Mouse (Mus musculus) heart, adult 8-10 months (tissue): ENCODE data around the gene Asic2. TPM values are rescaled to one million over a fixed set of nuclear protein-coding genes. Genes with fewer than 3 reads are reported as not detected.

Experiments
- DNase-seq: peaks from one replicate; pipeline ENCODE4 v3.0.0; 2022; ENCODE audit warnings: low spot score
- total RNA-seq, 4 experiments: library from RNA; stranded (reverse); gene quantifications; 2 replicates each; pipeline ENCODE4 v1.2.4; 2022

Gene Asic2
- total RNA-seq: under 1 TPM in 1 of 4 experiments, not detected in 3; 0.08 TPM

GRCm38 (mm10) chr11:81968401-81968881 lies at the start of gene Asic2:
Gene Asic2, minus strand, starts transcription at chr11:81968457.
- no peak for DNase-seq

DNA sequence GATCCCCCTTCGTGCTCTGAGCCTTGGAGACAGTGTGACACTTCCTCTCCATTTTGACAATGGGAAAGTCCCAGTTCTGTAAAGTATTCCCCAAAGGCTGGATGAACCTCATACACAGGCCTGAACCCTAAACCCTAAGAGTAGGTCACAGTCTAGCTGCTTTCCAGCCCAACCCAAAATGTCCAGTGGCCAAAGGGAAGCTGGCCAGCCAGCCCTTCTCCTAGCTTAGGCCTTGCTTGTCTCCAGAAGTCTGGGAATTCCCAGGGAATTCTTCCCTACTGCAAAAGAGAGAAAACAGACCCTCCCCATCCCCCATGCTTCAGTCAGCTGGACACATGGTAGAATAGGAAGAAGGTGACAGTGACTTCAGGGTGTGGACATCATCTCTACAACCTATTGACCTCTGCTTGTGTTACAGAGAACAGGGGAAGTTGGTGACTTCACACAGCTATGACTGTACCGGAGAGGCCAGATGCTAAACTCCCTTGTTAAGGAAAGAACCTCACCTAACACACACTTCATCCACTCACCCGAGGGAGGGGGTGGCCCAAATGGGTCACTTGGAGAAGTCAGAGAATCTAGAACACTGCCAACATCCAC lies 48.0 kb upstream of the Asic2 start:
- no peak for DNase-seq

DNA sequence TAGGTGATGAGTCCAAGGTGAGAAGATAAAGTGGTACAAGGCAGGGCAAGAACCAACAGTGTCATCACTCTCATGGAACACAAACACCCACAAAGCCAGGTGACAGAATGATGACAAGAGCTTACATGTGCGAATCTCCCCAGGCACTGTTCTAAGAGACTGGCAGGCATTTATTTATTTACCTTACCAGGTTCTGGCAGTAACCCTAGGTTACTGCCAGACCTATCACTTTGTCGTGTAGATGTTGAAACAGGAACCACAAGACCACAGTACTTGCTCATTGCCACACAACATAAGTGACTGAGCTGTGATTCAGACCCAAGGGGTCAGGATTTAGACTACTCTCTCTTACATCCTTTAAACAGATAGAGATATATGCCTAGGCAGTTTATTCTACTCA lies 46.8 kb upstream of the Asic2 start:
- no peak for DNase-seq

DNA sequence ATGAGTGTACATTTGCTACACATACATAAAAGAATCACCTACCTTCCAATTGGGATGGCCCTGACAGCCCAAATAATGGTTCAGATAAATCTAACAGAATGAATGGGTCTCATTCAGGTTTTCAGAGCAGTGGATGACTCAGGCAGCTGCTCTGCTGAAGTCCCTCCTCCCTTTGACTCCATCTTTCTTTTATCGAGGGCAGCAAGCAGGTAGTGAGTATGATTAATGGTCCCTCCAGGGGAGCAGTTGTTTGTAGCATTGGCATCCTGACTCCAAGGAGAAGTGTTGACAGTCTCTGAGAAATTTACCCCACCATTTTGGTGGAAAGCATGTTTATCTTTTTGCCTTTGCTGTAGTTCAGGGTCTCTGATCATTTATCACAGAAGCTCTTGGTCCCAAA lies 45.5 kb upstream of the Asic2 start:
- no peak for DNase-seq

- DNase-seq: peak; percentile 69
Observed at GRCm38 (mm10) chr11:82011411-82012193, 43.3 kb upstream of the Asic2 start.

GRCm38 (mm10) chr11:82010115-82010514 lies 41.9 kb upstream of the Asic2 start:
- no peak for DNase-seq

GRCm38 (mm10) chr11:82006796-82007423 lies 38.7 kb upstream of the Asic2 start:
- peak; percentile 87 for DNase-seq

- DNase-seq: peak; percentile 32
Observed at GRCm38 (mm10) chr11:82004810-82005209, 36.6 kb upstream of the Asic2 start.

GRCm38 (mm10) chr11:82000581-82000980 lies 32.3 kb upstream of the Asic2 start:
- DNase-seq: no peak

- DNase-seq: no peak
Observed at GRCm38 (mm10) chr11:81999469-81999868, 31.2 kb upstream of the Asic2 start.

DNA sequence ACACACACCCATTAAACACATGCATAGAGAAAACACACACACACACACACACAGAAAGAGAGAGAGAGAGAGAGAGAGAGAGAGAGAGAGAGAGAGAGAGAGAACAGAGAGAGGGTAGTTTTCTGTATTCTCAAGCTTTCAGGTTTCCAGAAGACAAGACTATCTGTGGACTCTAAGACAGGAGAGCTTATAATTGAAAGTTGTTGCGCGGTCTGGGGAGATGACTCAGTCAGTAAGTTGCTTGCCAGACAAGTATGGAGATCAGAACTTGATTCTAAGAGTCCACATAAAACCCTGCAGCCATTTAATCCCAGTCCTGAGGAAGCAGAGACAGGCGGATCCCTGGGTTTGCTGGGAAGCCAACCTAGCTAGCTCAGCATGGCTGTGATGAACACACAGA lies 30.4 kb upstream of the Asic2 start:
- no peak for DNase-seq

DNA sequence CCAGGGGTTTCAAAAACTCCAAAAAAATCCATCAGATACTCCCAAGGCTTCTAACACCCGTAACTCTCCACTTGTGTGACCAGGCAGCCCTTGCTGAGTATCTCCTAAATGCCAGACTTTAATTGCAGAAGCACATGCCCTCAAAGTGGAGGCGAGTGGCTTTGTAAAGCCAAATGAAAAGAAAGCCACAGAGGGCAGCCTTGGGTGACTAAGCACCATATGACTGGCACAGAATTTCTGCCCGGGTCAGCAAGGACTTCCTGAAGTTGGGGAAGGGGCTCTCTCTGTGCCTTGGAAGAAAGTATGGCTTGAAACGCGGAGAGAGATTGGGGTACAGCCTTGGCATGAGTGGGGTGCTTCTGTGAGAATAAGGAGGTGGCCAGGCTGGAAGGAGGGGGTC lies 28.8 kb upstream of the Asic2 start:
- no peak for DNase-seq

- peak; percentile 79 for DNase-seq
Observed at GRCm38 (mm10) chr11:81996172-81996841, 28.1 kb upstream of the Asic2 start.

GRCm38 (mm10) chr11:81983146-81983545 lies 14.9 kb upstream of the Asic2 start:
- peak; percentile 57 for DNase-seq

DNA sequence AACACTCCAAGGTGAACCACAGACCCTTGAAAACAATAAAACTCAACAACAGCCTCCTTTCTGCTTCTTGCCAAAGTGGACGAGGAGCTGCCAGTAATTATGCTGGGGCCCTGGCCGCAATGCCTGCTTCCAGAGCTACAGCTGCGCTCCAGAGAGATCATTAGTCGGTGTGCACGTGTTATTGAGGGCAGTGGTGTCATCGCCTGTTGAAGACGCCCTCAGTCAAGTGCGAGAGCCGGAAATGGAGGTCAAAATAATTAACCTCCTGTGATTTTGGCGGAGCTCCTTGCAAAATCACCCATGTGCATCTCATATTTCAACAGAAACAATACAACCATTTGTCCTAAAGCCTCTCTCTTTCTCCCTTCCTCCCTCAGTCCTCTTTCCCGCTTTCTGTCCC lies 13.9 kb upstream of the Asic2 start:
- no peak for DNase-seq

GRCm38 (mm10) chr11:81974577-81974976 lies 6.3 kb upstream of the Asic2 start:
- no peak for DNase-seq

DNA sequence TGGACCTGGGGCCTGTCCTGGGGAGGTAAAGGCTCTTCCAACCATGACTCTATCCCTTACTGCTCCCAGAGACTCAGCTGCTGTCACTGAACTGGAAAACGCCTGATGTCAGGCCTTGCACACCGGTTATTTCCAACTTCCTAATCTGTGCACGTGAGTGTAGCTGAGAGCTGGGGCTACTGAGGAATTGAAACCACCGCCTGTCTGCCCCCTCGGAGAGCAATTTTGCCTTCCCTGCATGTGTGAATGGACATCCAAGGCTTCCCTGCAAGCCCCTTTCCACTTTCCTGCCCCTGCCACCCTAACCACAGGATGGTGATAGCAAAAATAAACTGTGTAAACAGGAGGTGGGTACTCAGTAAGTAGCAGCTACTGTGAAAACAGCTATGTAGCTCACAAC lies 5.4 kb upstream of the Asic2 start:
- peak; percentile 16 for DNase-seq

DNA sequence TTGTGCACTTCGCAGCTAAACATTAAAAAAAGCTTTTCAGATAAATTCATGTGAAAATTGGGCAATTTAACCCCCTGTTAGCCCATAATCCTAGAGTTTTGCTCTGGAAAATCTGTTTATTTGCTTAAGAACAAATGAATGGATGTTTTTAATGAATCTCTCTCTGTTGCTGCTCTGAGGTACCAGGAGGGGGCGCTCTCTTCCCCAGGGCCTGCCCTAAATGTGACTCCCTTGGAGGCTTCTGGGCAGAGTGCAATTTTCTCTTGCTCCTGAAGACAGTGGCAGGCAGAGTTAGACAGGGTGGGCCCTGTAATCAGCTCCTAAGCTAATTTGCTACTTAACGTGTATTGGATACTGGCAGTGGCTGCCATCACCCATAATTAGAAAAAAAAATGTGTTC lies 3.8 kb upstream of the Asic2 start:
- DNase-seq: no peak

DNA sequence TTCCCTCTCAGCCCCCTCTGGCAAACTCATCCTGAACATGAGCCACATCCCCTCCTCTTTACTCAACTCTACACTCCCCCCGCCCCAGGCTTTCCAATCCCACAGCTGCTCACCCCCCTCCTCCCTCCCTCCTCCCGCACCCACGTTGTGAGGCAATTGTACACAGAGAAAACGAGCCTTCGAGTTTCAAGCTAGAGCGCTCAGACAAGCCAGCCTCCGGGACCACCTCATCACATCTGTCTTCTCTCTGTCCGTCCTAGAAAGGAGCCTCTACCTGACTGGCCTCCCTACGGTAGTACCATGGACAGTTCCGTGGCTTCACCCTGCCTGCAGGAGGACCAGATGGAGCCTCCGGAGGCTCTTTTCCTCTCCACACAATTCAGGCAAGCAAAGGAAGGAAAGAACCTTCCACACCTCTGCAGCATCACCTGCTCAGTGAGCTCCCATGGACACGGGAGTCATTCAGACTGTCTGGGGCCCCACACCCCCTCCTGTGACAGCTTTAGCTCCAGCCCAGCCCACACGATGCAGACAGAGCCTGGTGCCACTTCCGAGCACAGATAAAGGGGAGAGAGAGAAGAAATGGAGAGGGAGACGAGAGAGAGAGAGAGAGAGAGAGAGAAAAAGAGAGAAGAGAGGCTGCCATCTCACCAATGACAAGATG lies 1.5 kb downstream of the Asic2 start:
- DNase-seq: no peak

DNA sequence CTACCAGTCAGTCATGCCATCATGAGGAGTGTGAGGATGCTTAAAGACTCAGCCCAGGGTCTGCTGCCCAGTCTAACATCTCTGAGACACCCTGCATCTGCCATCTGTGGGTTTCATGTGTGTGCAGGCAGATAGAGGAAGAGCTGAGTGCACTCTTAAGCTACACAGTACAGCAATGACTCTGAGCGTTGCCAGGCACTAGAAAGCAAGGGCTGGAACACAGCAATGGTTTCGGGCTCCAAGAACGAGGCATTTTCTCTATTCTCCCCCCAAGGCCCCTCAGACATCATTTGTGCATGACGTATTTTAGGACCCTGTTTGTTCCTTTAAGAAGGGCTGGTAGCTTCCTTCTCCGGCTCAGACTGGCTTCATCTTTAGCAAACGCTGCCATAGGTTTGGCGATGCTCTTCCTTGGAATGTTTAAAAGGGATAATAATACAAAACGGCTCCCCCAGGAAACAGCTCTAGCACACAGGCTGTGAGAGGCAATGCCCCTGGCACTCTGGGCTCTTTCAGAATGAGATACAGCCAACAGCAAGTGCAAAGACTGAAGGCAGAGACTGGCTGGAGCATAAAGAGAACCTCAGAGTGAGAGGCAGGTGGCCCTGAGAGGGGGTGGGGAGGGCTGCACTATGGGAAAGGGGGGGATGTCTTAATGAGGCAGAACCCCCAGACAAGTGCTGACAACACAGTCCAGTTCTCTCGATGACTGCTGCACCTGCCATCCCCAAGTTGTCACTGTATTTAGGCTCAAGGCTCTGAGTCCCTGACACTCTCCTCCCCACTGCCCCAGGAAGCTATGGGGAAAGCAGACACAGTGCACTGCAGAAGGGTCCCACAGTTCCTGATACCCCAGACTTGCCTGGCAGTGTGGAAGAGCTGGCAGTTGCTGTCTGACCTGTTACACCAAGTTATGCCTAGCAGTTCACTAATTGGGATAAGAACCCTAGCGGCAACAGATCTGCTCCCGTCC lies 2.3 kb downstream of the Asic2 start:
- DNase-seq: no peak
